Mouse (Mus musculus) myocyte (in vitro differentiated cells): ENCODE data around the gene Ccdc106. TPM values are rescaled to one million over a fixed set of nuclear protein-coding genes. Genes with fewer than 3 reads are reported as not detected.

Experiments used
- H3K27me3 ChIP-seq: one replicate; pipeline ENCODE4 v1.6.1; 2011; ENCODE audit not compliant: control insufficient read depth, insufficient read depth, insufficient read length
- H3K36me3 ChIP-seq: one replicate; pipeline ENCODE4 v1.6.1; 2011; ENCODE audit not compliant: control insufficient read depth, insufficient read depth
- H3K4me2 ChIP-seq: one replicate; pipeline ENCODE4 v1.6.1; 2011; ENCODE audit warnings: low read depth, control low read depth
- H3K4me3 ChIP-seq: one replicate; pipeline ENCODE4 v1.5.1; 2011; ENCODE audit warnings: mild to moderate bottlenecking, control low read depth, moderate library complexity
- H3K79me2 ChIP-seq: one replicate; pipeline ENCODE4 v1.6.1; 2011; ENCODE audit not compliant: control insufficient read depth, insufficient read depth
- H3ac ChIP-seq: one replicate; pipeline ENCODE4 v1.6.1; 2011; ENCODE audit not compliant: control insufficient read depth, insufficient read length
- CEBPB ChIP-seq: IDR thresholded peaks from 2 replicates; pipeline ENCODE4 v1.6.1; 2011; ENCODE audit warnings: mild to moderate bottlenecking, moderate library complexity; ENCODE audit not compliant: poor library complexity, insufficient read depth, severe bottlenecking
- E2F4 ChIP-seq: IDR thresholded peaks from one replicate; pipeline ENCODE4 v1.6.1; 2011; ENCODE audit warnings: mild to moderate bottlenecking, control low read depth, moderate library complexity; ENCODE audit not compliant: insufficient read depth
- MAX ChIP-seq: IDR thresholded peaks from one replicate; pipeline ENCODE4 v1.6.1; 2011; ENCODE audit warnings: low read depth, mild to moderate bottlenecking, control low read depth
- MYOD1 ChIP-seq, 3 experiments: IDR thresholded peaks; one replicate each; pipeline ENCODE4 v1.6.1; 2011; ENCODE audit warnings: control low read depth in 2 of 3, low read depth in 2 of 3, mild to moderate bottlenecking in 2 of 3, moderate library complexity in 1 of 3; ENCODE audit not compliant: insufficient read length in 2 of 3, control insufficient read depth in 1 of 3
- MYOG ChIP-seq, 3 experiments: IDR thresholded peaks; one replicate each; pipeline ENCODE4 v1.6.1; 2011; ENCODE audit warnings: control low read depth in 2 of 3, low read depth in 2 of 3, mild to moderate bottlenecking in 2 of 3; ENCODE audit not compliant: insufficient read length in 2 of 3, control insufficient read depth in 1 of 3, insufficient read depth in 1 of 3
- POLR2A ChIP-seq: IDR thresholded peaks from one replicate; pipeline ENCODE4 v1.6.1; 2011; ENCODE audit warnings: low read depth, mild to moderate bottlenecking, control low read depth, moderate library complexity; ENCODE audit not compliant: insufficient read length
- POLR2AphosphoS2 ChIP-seq: IDR thresholded peaks from one replicate; pipeline ENCODE4 v1.6.1; 2011; ENCODE audit warnings: low read depth, control low read depth; ENCODE audit not compliant: insufficient read length
- REST ChIP-seq: IDR thresholded peaks from one replicate; pipeline ENCODE4 v1.6.1; 2011; ENCODE audit warnings: mild to moderate bottlenecking, control low read depth, moderate library complexity; ENCODE audit not compliant: insufficient read depth, insufficient read length
- SRF ChIP-seq: IDR thresholded peaks from one replicate; pipeline ENCODE4 v1.6.1; 2011; ENCODE audit warnings: low read depth; ENCODE audit not compliant: control insufficient read depth, insufficient read length
- TCF12 ChIP-seq: IDR thresholded peaks from one replicate; pipeline ENCODE4 v1.6.1; 2011; ENCODE audit warnings: mild to moderate bottlenecking, control low read depth; ENCODE audit not compliant: poor library complexity, insufficient read depth, severe bottlenecking
- TCF3 ChIP-seq: IDR thresholded peaks from one replicate; pipeline ENCODE4 v1.6.1; 2011; ENCODE audit warnings: low read depth, control low read depth; ENCODE audit not compliant: insufficient read length
- USF1 ChIP-seq: IDR thresholded peaks from one replicate; pipeline ENCODE4 v1.6.1; 2011; ENCODE audit warnings: low read depth, mild to moderate bottlenecking, control low read depth, moderate library complexity
- polyA plus RNA-seq: library from polyadenylated mRNA; unstranded; fragments of >200 nt; fragmentation: generic; extraction: Trizol; gene quantifications from one replicate; pipeline ENCODE4 v1.2.1, GENCODE M21; 2012; ENCODE audit warnings: missing spikeins

Ccdc106 gene
- polyA plus RNA-seq, 1 experiment: 0.19 TPM

DNA sequence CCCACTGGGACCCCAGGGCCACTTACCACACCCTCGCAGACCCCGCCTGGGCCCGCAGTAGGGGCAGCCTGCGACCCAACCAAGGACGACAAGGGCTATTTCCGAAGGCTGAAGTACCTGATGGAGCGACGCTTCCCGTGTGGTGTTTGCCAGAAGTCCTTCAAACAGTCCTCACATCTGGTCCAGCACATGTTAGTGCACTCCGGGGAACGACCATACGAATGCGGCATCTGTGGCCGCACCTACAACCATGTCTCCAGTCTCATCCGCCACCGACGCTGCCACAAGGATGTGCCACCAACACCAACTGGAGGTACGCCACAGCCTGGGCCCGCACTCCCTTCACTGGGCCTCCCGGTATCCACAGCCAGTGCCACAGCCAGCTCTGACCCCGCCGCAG is 9.2 kb downstream of the Ccdc106 start:
- TF ChIP-seq CEBPB (no peak), POLR2AphosphoS2 (peak; percentile 43)
- no peak overlapping the region for H3K4me2 ChIP-seq
- H3K27me3 ChIP-seq: no peaks in the 10 kb centered on the region
- H3K36me3 ChIP-seq: peaks cover 28% of the 10 kb centered on the region
- H3K79me2 ChIP-seq: peaks cover 8% of the 10 kb centered on the region
- no peak overlapping the region for H3K4me3 ChIP-seq
- no peak overlapping the region for H3ac ChIP-seq

DNA sequence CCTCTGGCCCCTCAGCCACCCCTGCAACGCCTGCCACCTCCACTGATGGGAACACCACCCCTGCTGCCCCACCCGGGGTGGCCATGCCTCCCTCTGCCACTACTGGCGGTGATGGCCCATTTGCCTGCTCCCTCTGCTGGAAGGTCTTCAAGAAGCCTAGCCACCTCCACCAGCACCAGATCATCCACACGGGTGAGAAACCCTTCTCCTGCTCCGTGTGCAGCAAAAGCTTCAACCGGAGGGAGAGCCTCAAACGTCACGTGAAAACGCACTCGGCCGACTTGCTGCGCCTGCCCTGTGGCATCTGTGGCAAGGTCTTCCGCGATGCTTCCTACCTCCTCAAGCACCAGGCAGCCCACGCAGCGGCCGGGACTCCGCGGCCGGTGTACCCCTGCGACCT is 9.6 kb downstream of the Ccdc106 start:
- TF ChIP-seq POLR2A (no peak), REST (no peak), MYOD1 (IDR thresholded peaks at IDR 0.05; ENCODE audit: control insufficient read depth in 1 of 3, insufficient read length in 2 of 3, low read depth in 2 of 3) (no peak), SRF (no peak), CEBPB (no peak), TCF3 (no peak), TCF12 (no peak), MAX (no peak)
- Histone ChIP-seq H3K36me3 (peaks cover 27% of the 10 kb centered on the region), H3K27me3 (no peaks in the 10 kb centered on the region), H3K4me3 (no peak overlapping the region), H3K79me2 (peaks cover 7% of the 10 kb centered on the region), H3ac (no peak overlapping the region), H3K4me2 (no peak overlapping the region)

DNA sequence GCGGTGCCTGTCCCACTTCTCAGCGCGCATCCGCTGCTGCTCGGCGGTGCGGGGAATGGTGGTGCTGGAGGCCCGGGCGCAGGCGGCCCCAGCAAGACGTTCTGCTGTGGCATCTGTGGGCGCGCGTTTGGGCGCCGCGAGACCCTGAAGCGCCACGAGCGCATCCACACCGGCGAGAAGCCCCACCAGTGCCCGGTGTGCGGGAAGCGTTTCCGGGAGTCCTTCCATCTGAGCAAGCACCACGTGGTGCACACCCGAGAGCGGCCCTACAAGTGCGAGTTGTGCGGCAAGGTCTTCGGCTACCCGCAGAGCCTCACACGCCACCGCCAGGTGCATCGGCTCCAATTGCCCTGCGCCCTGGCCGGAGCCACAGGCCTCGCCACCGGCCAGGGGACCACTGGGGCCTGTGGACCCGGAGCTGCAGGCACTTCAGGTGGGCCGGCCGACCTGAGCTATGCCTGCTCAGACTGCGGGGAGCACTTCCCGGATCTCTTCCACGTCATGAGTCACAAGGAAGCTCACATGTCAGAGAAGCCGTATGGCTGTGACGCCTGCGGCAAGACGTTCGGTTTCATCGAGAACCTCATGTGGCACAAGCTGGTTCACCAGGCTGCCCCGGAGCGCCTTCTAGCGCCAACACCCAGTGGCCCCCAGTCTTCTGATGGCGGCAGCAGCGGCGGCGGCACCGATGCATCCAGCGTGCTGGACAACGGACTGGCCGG is 10.4 kb downstream of the Ccdc106 start:
- Histone ChIP-seq H3K79me2 (peaks cover 7% of the 10 kb centered on the region), H3K4me3 (no peak overlapping the region), H3K27me3 (no peaks in the 10 kb centered on the region), H3K4me2 (no peak overlapping the region), H3K36me3 (peaks cover 26% of the 10 kb centered on the region), H3ac (no peak overlapping the region)
- TF ChIP-seq POLR2AphosphoS2: no peak
- TF ChIP-seq REST: no peak
- TF ChIP-seq TCF12: no peak
- TF ChIP-seq CEBPB: no peak
- no peak for TF ChIP-seq E2F4
- no peak for TF ChIP-seq SRF
- TF ChIP-seq MYOG (IDR thresholded peaks at IDR 0.05; ENCODE audit: control insufficient read depth in 1 of 3, insufficient read depth in 1 of 3, insufficient read length in 2 of 3, low read depth in 2 of 3): no peak
- TF ChIP-seq POLR2A: no peak
- TF ChIP-seq TCF3: no peak
- no peak for TF ChIP-seq MAX
- TF ChIP-seq MYOD1 (IDR thresholded peaks at IDR 0.05; ENCODE audit: control insufficient read depth in 1 of 3, insufficient read length in 2 of 3, low read depth in 2 of 3): no peak

DNA sequence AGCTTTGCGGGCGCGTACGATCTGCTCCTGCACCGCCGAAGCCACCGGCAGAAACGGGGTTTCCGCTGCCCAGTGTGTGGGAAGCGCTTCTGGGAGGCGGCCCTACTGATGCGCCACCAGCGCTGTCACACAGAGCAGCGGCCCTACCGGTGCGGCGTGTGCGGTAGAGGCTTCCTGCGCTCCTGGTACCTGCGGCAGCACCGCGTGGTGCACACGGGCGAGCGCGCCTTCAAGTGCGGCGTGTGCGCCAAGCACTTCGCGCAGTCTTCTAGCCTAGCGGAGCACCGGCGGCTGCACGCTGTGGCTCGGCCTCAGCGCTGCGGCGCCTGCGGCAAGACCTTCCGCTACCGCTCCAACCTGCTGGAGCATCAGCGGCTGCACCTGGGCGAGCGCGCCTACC is 11.1 kb downstream of the Ccdc106 start:
- Histone ChIP-seq H3K27me3 (no peaks in the 10 kb centered on the region), H3K4me3 (no peak overlapping the region), H3K79me2 (no peaks in the 10 kb centered on the region), H3ac (no peak overlapping the region), H3K4me2 (no peak overlapping the region), H3K36me3 (peaks cover 25% of the 10 kb centered on the region)
- TF ChIP-seq E2F4 (no peak), POLR2AphosphoS2 (peak; percentile 52), TCF12 (no peak), MYOD1 (IDR thresholded peaks at IDR 0.05; ENCODE audit: control insufficient read depth in 1 of 3, insufficient read length in 2 of 3, low read depth in 2 of 3) (no peak), MAX (no peak), MYOG (IDR thresholded peaks at IDR 0.05; ENCODE audit: control insufficient read depth in 1 of 3, insufficient read depth in 1 of 3, insufficient read length in 2 of 3, low read depth in 2 of 3) (no peak), USF1 (no peak)

DNA sequence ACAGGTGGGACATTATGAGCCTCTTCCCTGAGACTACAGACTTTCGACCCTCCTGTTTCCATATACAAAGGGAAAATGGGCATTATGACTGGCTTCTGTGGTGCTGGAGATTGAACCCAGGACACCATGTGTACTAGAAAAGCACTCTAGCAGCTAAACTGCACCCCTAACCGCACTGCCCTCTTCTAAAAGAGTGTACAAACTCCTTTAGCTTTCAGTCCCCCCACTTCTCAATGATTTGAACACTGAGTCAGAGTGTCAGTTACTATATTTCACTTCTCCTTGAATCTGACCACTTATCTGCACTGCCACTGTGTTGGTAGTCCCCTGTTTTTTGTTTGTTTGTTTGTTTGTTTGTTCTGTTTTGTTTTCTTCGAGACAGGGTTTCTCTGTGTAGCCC is 13.5 kb downstream of the Ccdc106 start, which contains the start of gene 4632433K11Rik:
Gene 4632433K11Rik, plus strand, starts transcription at position 301 of the 400 bp plus-strand sequence.
- no peak within 1 kb of the TSS for H3ac ChIP-seq
- H3K36me3 ChIP-seq: peaks cover 12% of the 10 kb centered on the region
- no peak within 1 kb of the TSS for H3K4me3 ChIP-seq
- no peak within 1 kb of the TSS for H3K4me2 ChIP-seq
- TF ChIP-seq SRF (no peak), E2F4 (no peak), REST (no peak), CEBPB (no peak), MYOG (IDR thresholded peaks at IDR 0.05; ENCODE audit: control insufficient read depth in 1 of 3, insufficient read depth in 1 of 3, insufficient read length in 2 of 3, low read depth in 2 of 3) (no peak), TCF12 (no peak), POLR2A (no peak), MYOD1 (IDR thresholded peaks at IDR 0.05; ENCODE audit: control insufficient read depth in 1 of 3, insufficient read length in 2 of 3, low read depth in 2 of 3) (no peak), TCF3 (no peak), USF1 (no peak), MAX (no peak), POLR2AphosphoS2 (no peak)
- no peaks in the 10 kb centered on the region for H3K27me3 ChIP-seq
- no peaks in the 10 kb centered on the region for H3K79me2 ChIP-seq
